Mouse (Mus musculus) adrenal gland, adult (tissue): ENCODE measurements around the gene Btbd35f17.
"Not testable (repeated sequence)": the region's sequence is repeated elsewhere in the genome, so short reads cannot be mapped to it uniquely, and the experiment has no call there.

Experiments
- DNase-seq, 2 experiments: peaks; one replicate each; pipeline ENCODE4 v3.0.0; 2022 to 2023; ENCODE audit warnings: low spot score in 1 of 2; ENCODE audit not compliant: inconsistent age in 2 of 2

The Btbd35f17 gene

GRCm38 (mm10) chrX:4370336-4370735 is at the start of gene Btbd35f17:
TSS of gene Btbd35f17 (plus strand) at chrX:4370636.
- not testable (repeated sequence) for DNase-seq
